Mouse (Mus musculus) MEL-GATA-1-ER (cell line): ENCODE results near the gene 4930438A08Rik.

Experiments
- DNase-seq: peaks from one replicate; pipeline ENCODE4 v3.0.0-alpha.2; 2012; ENCODE audit warnings: low read depth; ENCODE audit errors: extremely low read depth

Gene 4930438A08Rik

DNA sequence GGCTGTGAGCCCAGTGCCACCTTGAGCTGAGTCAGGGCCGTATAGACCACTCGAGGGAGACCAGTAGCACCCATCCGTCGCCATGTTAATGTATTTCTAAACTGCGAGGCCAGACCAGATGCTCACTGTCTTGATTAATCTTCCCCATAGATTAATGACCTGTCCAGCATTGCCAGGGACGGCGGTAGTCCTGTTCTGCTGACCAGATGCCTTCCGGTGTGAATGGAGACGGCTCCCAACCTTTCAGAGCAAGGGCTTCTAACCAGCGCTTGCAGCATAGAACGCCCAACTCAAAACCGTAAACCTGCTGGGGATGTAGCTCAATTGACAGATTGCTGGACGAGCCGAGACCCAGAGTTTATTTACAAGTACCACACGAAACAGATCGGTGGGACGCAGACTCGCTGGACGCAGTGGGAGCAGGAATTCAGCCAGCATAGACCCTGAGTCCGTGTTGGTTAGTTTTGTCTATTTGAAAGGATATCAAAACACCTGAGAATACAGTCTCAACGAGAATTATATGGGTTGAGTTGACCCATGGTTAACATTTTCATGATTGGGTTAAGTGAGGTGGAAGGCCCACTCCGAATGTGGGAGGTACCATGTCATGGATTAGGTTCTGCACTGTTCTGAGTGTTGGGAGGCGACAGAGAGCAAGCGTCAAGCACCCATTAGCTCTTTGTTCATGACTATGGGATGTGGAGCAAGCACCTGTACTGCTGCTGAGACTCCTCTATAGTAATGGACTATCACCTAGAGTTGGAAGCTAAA lies 49.2 kb downstream of the 4930438A08Rik start:
- no peak for DNase-seq

DNA sequence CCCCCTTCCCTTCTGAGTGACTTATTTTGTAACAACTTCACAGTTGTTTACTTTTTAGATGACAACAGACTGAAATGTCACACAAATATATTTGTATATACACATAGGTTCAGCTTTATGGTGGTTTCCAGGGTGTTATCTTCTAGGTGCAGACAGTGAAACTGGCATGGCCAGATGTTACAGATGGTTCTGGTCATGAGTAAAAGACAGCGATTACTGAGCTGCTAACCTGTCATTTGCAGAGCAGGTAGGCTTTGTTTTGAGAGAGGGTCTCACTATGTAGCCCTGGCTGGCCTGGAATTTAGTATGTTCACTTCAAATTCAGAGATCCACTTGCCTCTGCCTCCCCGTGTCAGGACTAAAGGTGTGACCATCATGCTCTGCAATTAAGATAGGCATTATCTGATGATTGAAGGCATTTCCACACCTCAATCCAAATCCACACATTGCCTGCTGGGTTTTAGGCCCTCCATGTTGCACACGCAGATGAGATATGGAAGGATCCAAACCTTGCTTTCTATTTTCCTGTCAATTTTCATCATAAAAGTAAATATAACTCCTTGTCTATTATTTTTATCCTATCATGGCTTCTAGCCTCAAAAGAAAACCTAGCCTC lies 50.1 kb downstream of the 4930438A08Rik start:
- no peak for DNase-seq

DNA sequence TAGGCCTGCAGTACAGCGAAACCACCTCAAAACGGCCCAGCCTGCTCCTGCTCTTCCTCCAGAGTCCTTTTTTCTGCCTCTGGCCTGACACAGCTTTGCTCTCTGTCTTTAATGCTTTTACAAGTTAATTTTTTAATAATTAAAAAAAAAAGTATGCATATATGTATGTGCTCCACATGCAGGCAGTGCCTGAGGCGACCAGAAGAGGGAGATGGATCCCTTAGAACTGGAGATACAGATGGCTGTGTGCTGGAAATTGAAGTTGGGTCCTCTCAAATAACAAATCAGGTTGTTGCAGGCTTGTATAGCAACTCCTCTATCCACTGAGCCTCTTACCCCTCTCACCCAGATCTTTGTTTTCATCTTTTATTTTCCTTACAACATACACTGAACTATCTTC lies 52.2 kb downstream of the 4930438A08Rik start:
- no peak for DNase-seq

DNA sequence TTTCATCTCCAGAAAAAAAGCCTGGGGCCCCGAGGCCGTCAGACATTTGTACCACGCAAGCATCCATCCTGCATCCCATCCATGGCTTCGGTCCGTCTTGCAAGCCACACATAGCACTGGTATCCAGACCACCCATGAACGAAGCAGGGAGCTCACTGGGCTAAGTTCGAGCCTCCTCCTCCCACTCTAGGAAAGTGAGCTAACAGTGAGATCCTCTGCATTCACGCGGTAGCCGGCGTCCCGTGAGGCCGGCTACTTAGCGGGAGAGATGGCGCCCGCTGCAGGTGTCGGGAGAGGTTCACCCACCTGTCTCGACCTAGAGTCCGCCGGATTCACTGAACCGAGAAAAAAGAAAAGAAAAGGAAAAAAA lies 55.3 kb downstream of the 4930438A08Rik start:
- DNase-seq: no peak

DNA sequence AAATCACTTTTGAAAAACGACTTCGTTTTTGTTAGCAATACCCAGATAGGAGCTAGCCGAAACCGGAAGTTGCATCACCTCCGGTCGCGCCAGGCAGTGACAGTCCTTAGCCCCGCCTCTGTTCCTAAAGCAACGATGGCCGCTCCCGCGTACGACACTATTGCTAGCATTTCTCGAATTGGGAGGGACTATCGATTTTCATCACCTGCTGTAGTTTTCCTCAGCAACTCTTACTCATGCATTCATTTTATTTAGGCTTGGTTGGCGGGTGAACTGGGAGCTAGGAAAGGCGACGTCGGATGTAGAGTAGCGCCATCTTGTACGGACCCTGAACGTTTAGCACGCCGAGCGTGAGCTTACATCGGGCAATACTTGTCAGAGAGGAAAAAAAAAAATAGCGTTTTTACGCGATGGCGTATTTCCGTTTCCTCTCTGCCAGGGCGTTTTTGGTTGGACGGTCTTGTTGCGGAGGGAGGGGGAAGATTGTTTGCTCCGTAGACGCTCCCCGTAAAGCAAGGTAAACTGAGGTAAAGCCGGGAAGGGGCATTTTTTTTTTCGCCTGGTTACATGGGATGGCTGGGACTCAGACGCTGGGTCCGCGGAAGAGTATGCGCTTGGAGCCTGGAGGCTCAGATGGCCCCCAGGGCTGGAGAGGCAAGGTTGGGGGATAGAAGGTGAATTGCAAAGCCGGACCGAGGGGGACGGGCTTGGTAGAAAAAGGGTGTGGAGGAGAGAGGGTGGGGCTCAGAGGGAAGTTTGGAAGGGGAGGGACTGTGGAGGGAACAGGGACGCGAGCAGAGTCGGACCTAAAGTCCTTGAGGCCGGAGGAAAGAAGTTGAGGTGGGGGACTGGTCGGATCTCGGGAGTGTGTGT lies 55.9 kb downstream of the 4930438A08Rik start, which contains the start of the genes Zfp672 and Sh3bp5l:
Zfp672 (minus strand) TSS at position 64 of the 873 bp plus-strand sequence.
Sh3bp5l (plus strand) TSS at position 449 of the 873 bp plus-strand sequence.
- DNase-seq: peak; percentile 95

- no peak for DNase-seq
Observed at GRCm38 (mm10) chr11:58331149-58331495, 56.5 kb downstream of the 4930438A08Rik start.

- no peak for DNase-seq
Observed at GRCm38 (mm10) chr11:58331546-58331945, 56.9 kb downstream of the 4930438A08Rik start.

- DNase-seq: no peak
Observed at GRCm38 (mm10) chr11:58334746-58335145, 60.1 kb downstream of the 4930438A08Rik start.
